Mouse (Mus musculus): ENCODE results near the gene Spcs2. TPM values are rescaled to one million over a fixed set of nuclear protein-coding genes. Genes with fewer than 3 reads are reported as not detected.

Spcs2 gene
- polyA plus RNA-seq, 1 experiment, result 91.7 TPM

GRCm38 (mm10) chr7:99845533-99846236, 17.6 kb downstream of the Spcs2 start:
- no peak overlapping the region for H3K4me3 ChIP-seq (ENCODE audit: control insufficient read depth, insufficient read depth, low read length)
- H3K27ac ChIP-seq (ENCODE audit: control insufficient read depth, insufficient read depth, low read length), result no peak overlapping the region
- TF ChIP-seq POLR2A (IDR thresholded peaks at IDR 0.05; ENCODE audit: control insufficient read depth, extremely low read depth, insufficient read depth, low read length, poor library complexity) (no peak), CTCF (IDR thresholded peaks at IDR 0.05; ENCODE audit: borderline replicate concordance, control insufficient read depth, extremely low read depth, insufficient read depth, low read length, poor library complexity) (no peak)
- no peaks in the 10 kb centered on the region for H3K4me1 ChIP-seq (replicated peaks; ENCODE audit: control insufficient read depth, insufficient read depth, low read length)
- peaks cover 75% of the 10 kb centered on the region for H3K36me3 ChIP-seq (ENCODE audit: control insufficient read depth, insufficient read depth, low read length)
- 98% methylated on average over 8 of the region's 8 CpGs for WGBS
- no peak for DNase-seq
- no peaks in the 10 kb centered on the region for H3K27me3 ChIP-seq (ENCODE audit: control insufficient read depth, insufficient read depth, low read length)

- 98% methylated on average over 3 of the region's 3 CpGs for WGBS
- Histone ChIP-seq H3K27ac (ENCODE audit: control insufficient read depth, insufficient read depth, low read length) (no peak overlapping the region), H3K27me3 (ENCODE audit: control insufficient read depth, insufficient read depth, low read length) (no peaks in the 10 kb centered on the region), H3K4me3 (ENCODE audit: control insufficient read depth, insufficient read depth, low read length) (no peak overlapping the region), H3K36me3 (ENCODE audit: control insufficient read depth, insufficient read depth, low read length) (peaks cover 56% of the 10 kb centered on the region), H3K4me1 (replicated peaks; ENCODE audit: control insufficient read depth, insufficient read depth, low read length) (peaks cover 13% of the 10 kb centered on the region)
- DNase-seq, result no peak
- no peak for TF ChIP-seq POLR2A (IDR thresholded peaks at IDR 0.05; ENCODE audit: control insufficient read depth, extremely low read depth, insufficient read depth, low read length, poor library complexity)
Measured at GRCm38 (mm10) chr7:99838241-99838640, 25.0 kb downstream of the Spcs2 start.

- Histone ChIP-seq H3K4me3 (ENCODE audit: control insufficient read depth, insufficient read depth, low read length) (no peak overlapping the region), H3K4me1 (replicated peaks; ENCODE audit: control insufficient read depth, insufficient read depth, low read length) (peaks cover 13% of the 10 kb centered on the region), H3K27ac (ENCODE audit: control insufficient read depth, insufficient read depth, low read length) (no peak overlapping the region; the same call in 1 of the 2 replicates), H3K27me3 (ENCODE audit: control insufficient read depth, insufficient read depth, low read length) (no peaks in the 10 kb centered on the region), H3K36me3 (ENCODE audit: control insufficient read depth, insufficient read depth, low read length) (peaks cover 49% of the 10 kb centered on the region)
- 88% methylated on average over 6 of the region's 6 CpGs for WGBS
- no peak for TF ChIP-seq POLR2A (IDR thresholded peaks at IDR 0.05; ENCODE audit: control insufficient read depth, extremely low read depth, insufficient read depth, low read length, poor library complexity)
- no peak for TF ChIP-seq CTCF (IDR thresholded peaks at IDR 0.05; ENCODE audit: borderline replicate concordance, control insufficient read depth, extremely low read depth, insufficient read depth, low read length, poor library complexity)
- DNase-seq, result no peak
Measured at GRCm38 (mm10) chr7:99837358-99838071, 25.7 kb downstream of the Spcs2 start.

GRCm38 (mm10) chr7:99836781-99837180, 26.5 kb downstream of the Spcs2 start:
- no peak for DNase-seq
- TF ChIP-seq POLR2A (IDR thresholded peaks at IDR 0.05; ENCODE audit: control insufficient read depth, extremely low read depth, insufficient read depth, low read length, poor library complexity) (no peak), CTCF (IDR thresholded peaks at IDR 0.05; ENCODE audit: borderline replicate concordance, control insufficient read depth, extremely low read depth, insufficient read depth, low read length, poor library complexity) (no peak)
- 87% methylated on average over 4 of the region's 4 CpGs for WGBS
- H3K4me1 ChIP-seq (replicated peaks; ENCODE audit: control insufficient read depth, insufficient read depth, low read length), result peaks cover 13% of the 10 kb centered on the region
- peaks cover 43% of the 10 kb centered on the region for H3K36me3 ChIP-seq (ENCODE audit: control insufficient read depth, insufficient read depth, low read length)
- no peaks in the 10 kb centered on the region for H3K27me3 ChIP-seq (ENCODE audit: control insufficient read depth, insufficient read depth, low read length)
- no peak overlapping the region for H3K4me3 ChIP-seq (ENCODE audit: control insufficient read depth, insufficient read depth, low read length)
- H3K27ac ChIP-seq (ENCODE audit: control insufficient read depth, insufficient read depth, low read length), result peak overlapping the region; percentile 31; the same call in 1 of the 2 replicates

GRCm38 (mm10) chr7:99834314-99834853, 28.9 kb downstream of the Spcs2 start:
- DNase-seq, result no peak
- H3K27me3 ChIP-seq (ENCODE audit: control insufficient read depth, insufficient read depth, low read length), result no peaks in the 10 kb centered on the region
- TF ChIP-seq CTCF (IDR thresholded peaks at IDR 0.05; ENCODE audit: borderline replicate concordance, control insufficient read depth, extremely low read depth, insufficient read depth, low read length, poor library complexity) (no peak), POLR2A (IDR thresholded peaks at IDR 0.05; ENCODE audit: control insufficient read depth, extremely low read depth, insufficient read depth, low read length, poor library complexity) (no peak)
- WGBS, result 91% methylated on average over 5 of the region's 5 CpGs
- H3K27ac ChIP-seq (ENCODE audit: control insufficient read depth, insufficient read depth, low read length), result no peak overlapping the region
- H3K36me3 ChIP-seq (ENCODE audit: control insufficient read depth, insufficient read depth, low read length), result peaks cover 24% of the 10 kb centered on the region
- peaks cover 13% of the 10 kb centered on the region for H3K4me1 ChIP-seq (replicated peaks; ENCODE audit: control insufficient read depth, insufficient read depth, low read length)
- no peak overlapping the region for H3K4me3 ChIP-seq (ENCODE audit: control insufficient read depth, insufficient read depth, low read length)

- peaks cover 21% of the 10 kb centered on the region for H3K36me3 ChIP-seq (ENCODE audit: control insufficient read depth, insufficient read depth, low read length)
- no peak for DNase-seq
- H3K27me3 ChIP-seq (ENCODE audit: control insufficient read depth, insufficient read depth, low read length), result no peaks in the 10 kb centered on the region
- TF ChIP-seq CTCF (IDR thresholded peaks at IDR 0.05; ENCODE audit: borderline replicate concordance, control insufficient read depth, extremely low read depth, insufficient read depth, low read length, poor library complexity) (no peak), POLR2A (IDR thresholded peaks at IDR 0.05; ENCODE audit: control insufficient read depth, extremely low read depth, insufficient read depth, low read length, poor library complexity) (no peak)
- no peak overlapping the region for H3K27ac ChIP-seq (ENCODE audit: control insufficient read depth, insufficient read depth, low read length)
- WGBS, result 90% methylated on average over 2 of the region's 2 CpGs
- no peak overlapping the region for H3K4me3 ChIP-seq (ENCODE audit: control insufficient read depth, insufficient read depth, low read length)
- peaks cover 13% of the 10 kb centered on the region for H3K4me1 ChIP-seq (replicated peaks; ENCODE audit: control insufficient read depth, insufficient read depth, low read length)
Measured at GRCm38 (mm10) chr7:99833846-99834222, 29.4 kb downstream of the Spcs2 start.
